Mouse (Mus musculus) retina, postnatal 7 days (tissue): ENCODE data around the gene D230025D16Rik.

Source experiments
- DNase-seq: peaks from one replicate; pipeline ENCODE4 v3.0.0-alpha.2; 2012; ENCODE audit warnings: low read depth, low spot score

D230025D16Rik gene

GRCm38 (mm10) chr8:105268342-105269074 lies 43.6 kb downstream of the D230025D16Rik start:
- DNase-seq: no peak

GRCm38 (mm10) chr8:105269075-105269458 lies 44.1 kb downstream of the D230025D16Rik start:
- DNase-seq: no peak

GRCm38 (mm10) chr8:105269461-105269947 lies 44.6 kb downstream of the D230025D16Rik start, which contains the start of gene Hsf4:
TSS of gene Hsf4 (plus strand) at chr8:105269801.
- no peak for DNase-seq

- no peak for DNase-seq
Observed at GRCm38 (mm10) chr8:105270101-105270915, 45.4 kb downstream of the D230025D16Rik start.

GRCm38 (mm10) chr8:105270916-105271186 lies 45.9 kb downstream of the D230025D16Rik start:
- DNase-seq: no peak

- DNase-seq: no peak
Observed at GRCm38 (mm10) chr8:105275387-105275786, 50.4 kb downstream of the D230025D16Rik start.

GRCm38 (mm10) chr8:105275840-105276239 lies 50.9 kb downstream of the D230025D16Rik start, which contains the start of gene Nol3:
TSS of gene Nol3 (plus strand) at chr8:105276140.
- no peak for DNase-seq

GRCm38 (mm10) chr8:105276292-105277120 lies 51.6 kb downstream of the D230025D16Rik start:
- no peak for DNase-seq

- no peak for DNase-seq
Observed at GRCm38 (mm10) chr8:105278911-105279334, 54.0 kb downstream of the D230025D16Rik start.

GRCm38 (mm10) chr8:105280567-105280966 lies 55.6 kb downstream of the D230025D16Rik start:
- no peak for DNase-seq

- DNase-seq: no peak
Observed at GRCm38 (mm10) chr8:105281821-105282220, 56.9 kb downstream of the D230025D16Rik start.

GRCm38 (mm10) chr8:105282239-105282638 lies 57.3 kb downstream of the D230025D16Rik start:
- no peak for DNase-seq

- DNase-seq: no peak
Observed at GRCm38 (mm10) chr8:105283074-105283473, 58.1 kb downstream of the D230025D16Rik start.

GRCm38 (mm10) chr8:105285514-105285913 lies 60.6 kb downstream of the D230025D16Rik start:
- no peak for DNase-seq

GRCm38 (mm10) chr8:105286907-105287306 lies 62.0 kb downstream of the D230025D16Rik start:
- DNase-seq: no peak

GRCm38 (mm10) chr8:105288231-105288630 lies 63.3 kb downstream of the D230025D16Rik start:
- no peak for DNase-seq

GRCm38 (mm10) chr8:105288958-105289732 lies 64.2 kb downstream of the D230025D16Rik start:
- DNase-seq: peak; percentile 94

- DNase-seq: no peak
Observed at GRCm38 (mm10) chr8:105289805-105290460, 65.0 kb downstream of the D230025D16Rik start, which contains the start of gene 4931428F04Rik. TSS of gene 4931428F04Rik (minus strand) at chr8:105289864.

- peak; percentile 80 for DNase-seq
Observed at GRCm38 (mm10) chr8:105290554-105291314, 65.8 kb downstream of the D230025D16Rik start.
